Mouse (Mus musculus) limb, embryonic 15.5 days (tissue): ENCODE data around the gene Frmd4a. TPM values are rescaled to one million over a fixed set of nuclear protein-coding genes. Genes with fewer than 3 reads are reported as not detected.

Source experiments
- ATAC-seq: fragments of 200-750 bp; cut with Nextera tagmentation; 2 replicates; pipeline ENCODE4 v1.8.0; 2017; ENCODE audit warnings: low read depth, moderate TSS enrichment; ENCODE audit not compliant: insufficient number of reproducible peaks, low FRiP score, low TSS enrichment
- H3K27ac ChIP-seq: fragments of 300-500 bp; sonication (generic); 2 replicates; pipeline ENCODE4 v1.5.1; 2015; ENCODE audit warnings: moderate library complexity, mild to moderate bottlenecking, inconsistent platforms
- H3K27me3 ChIP-seq: fragments of 300-500 bp; sonication (generic); 2 replicates; pipeline ENCODE4 v1.6.1; 2015; ENCODE audit warnings: inconsistent platforms
- H3K36me3 ChIP-seq: fragments of 300-500 bp; sonication (generic); 2 replicates; pipeline ENCODE4 v1.6.1; 2015; ENCODE audit warnings: inconsistent platforms
- H3K4me1 ChIP-seq: fragments of 300-500 bp; sonication (generic); 2 replicates; pipeline ENCODE4 v1.6.1; 2015; ENCODE audit warnings: inconsistent platforms
- H3K4me2 ChIP-seq: fragments of 300-500 bp; sonication (generic); 2 replicates; pipeline ENCODE4 v1.6.1; 2015; ENCODE audit warnings: mild to moderate bottlenecking, inconsistent platforms
- H3K4me3 ChIP-seq: fragments of 300-500 bp; sonication (generic); 2 replicates; pipeline ENCODE4 v1.5.1; 2015; ENCODE audit warnings: mild to moderate bottlenecking, inconsistent platforms
- H3K9ac ChIP-seq: fragments of 300-500 bp; sonication (generic); 2 replicates; pipeline ENCODE4 v1.6.1; 2015; ENCODE audit warnings: inconsistent platforms
- H3K9me3 ChIP-seq: fragments of 300-500 bp; sonication (generic); 2 replicates; pipeline ENCODE4 v1.6.1; 2016; ENCODE audit warnings: inconsistent platforms
- WGBS: fragments of 180-500 bp; shearing (Covaris S2); methylation state at CpG from one replicate; pipeline ENCODE4 v1.1.7; 2015; 5-methylcytosine and 5-hydroxymethylcytosine counted together
- polyA plus RNA-seq: library from polyadenylated mRNA; unstranded; fragments of >200 nt; fragmentation: Nextera tagmentation; extraction: Ambion mirVana; gene quantifications from 2 replicates; pipeline ENCODE4 v1.2.1, GENCODE M21; 2015

Gene Frmd4a
- polyA plus RNA-seq, 1 experiment from 2014 or later, result 34.1 TPM

DNA sequence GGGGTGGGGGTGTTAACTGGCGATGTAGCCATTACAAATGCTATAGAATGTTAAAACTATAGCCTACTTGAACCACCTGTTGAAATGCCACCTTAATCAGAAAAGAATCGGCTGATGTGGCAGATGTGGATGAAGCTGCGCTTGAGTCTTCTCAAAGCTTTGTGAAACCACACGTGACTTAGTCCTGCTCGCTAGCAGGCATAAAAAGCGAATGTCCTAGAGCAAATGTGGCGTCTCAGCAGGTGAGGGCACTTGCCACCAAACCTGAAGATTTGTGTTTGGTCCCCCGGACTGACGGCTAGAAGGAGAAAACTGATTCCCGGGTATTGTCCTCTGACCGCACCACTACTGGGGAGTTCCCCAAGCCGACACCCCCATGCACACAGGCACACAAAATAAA, 282.1 kb downstream of the Frmd4a start:
- no peaks in the 10 kb centered on the region for H3K36me3 ChIP-seq
- peak overlapping the region; percentile 91 for H3K27ac ChIP-seq
- H3K27me3 ChIP-seq, result no peaks in the 10 kb centered on the region
- H3K4me3 ChIP-seq, result no peak overlapping the region
- WGBS, result 30% methylated on average over 12 of the region's 12 CpGs
- H3K9ac ChIP-seq, result no peak overlapping the region
- H3K4me1 ChIP-seq, result peaks cover 29% of the 10 kb centered on the region
- no peak for ATAC-seq
- H3K9me3 ChIP-seq, result no peaks in the 10 kb centered on the region
- H3K4me2 ChIP-seq, result peak overlapping the region; percentile 59

DNA sequence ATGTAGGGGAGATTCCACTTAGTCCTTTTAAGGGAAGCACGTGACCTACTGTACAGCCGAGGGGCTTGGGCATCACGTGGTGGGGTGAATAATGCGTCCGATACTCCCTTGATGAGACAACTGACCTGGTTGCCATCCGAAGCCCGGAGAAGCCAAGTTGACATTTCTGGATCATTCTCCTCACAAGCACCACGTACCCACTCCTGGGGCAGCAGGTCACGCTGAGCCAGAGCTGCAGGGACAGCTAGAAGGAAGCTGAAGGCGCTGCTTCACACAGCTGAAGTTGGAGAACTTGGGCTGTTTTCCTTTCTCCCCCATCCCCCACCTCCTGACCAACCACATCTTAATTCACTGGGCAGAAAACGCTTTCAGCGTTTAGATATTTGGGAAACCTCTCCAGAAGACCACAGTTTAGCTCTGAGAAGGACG, 282.9 kb downstream of the Frmd4a start:
- Histone ChIP-seq H3K4me3 (peak overlapping the region; percentile 46), H3K27me3 (no peaks in the 10 kb centered on the region), H3K9me3 (no peaks in the 10 kb centered on the region), H3K4me2 (peak overlapping the region; percentile 59), H3K9ac (peak overlapping the region; percentile 33; the same call in 1 of the 2 replicates), H3K36me3 (no peaks in the 10 kb centered on the region), H3K4me1 (peaks cover 29% of the 10 kb centered on the region), H3K27ac (peak overlapping the region; percentile 92)
- 13% methylated on average over 13 of the region's 13 CpGs for WGBS
- no peak for ATAC-seq

DNA sequence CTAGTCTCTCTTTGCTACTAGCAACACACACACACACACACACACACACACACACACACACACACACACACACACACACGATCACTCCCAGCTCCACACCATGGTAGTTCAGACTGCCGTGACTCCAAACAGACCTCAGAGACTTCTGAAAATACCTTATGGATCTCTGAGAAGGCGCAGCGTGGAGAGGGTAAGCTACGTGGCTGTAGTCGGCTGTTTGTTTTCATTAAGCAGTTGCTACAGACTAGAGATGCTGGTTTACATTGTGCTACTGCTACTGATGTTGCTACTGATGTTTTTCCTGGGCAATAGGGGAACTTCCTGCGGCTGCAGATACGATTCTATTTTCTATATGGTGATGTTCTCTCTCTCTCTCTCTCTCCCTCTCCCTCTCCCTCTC, 283.3 kb downstream of the Frmd4a start:
- Histone ChIP-seq H3K9ac (peak overlapping the region; percentile 33; the same call in 1 of the 2 replicates), H3K4me3 (peak overlapping the region; percentile 46), H3K4me1 (peaks cover 29% of the 10 kb centered on the region), H3K36me3 (no peaks in the 10 kb centered on the region), H3K27ac (peak overlapping the region; percentile 92), H3K9me3 (no peaks in the 10 kb centered on the region), H3K4me2 (peak overlapping the region; percentile 59), H3K27me3 (no peaks in the 10 kb centered on the region)
- ATAC-seq, result no peak
- WGBS, result 7% methylated on average over 8 of the region's 8 CpGs

DNA sequence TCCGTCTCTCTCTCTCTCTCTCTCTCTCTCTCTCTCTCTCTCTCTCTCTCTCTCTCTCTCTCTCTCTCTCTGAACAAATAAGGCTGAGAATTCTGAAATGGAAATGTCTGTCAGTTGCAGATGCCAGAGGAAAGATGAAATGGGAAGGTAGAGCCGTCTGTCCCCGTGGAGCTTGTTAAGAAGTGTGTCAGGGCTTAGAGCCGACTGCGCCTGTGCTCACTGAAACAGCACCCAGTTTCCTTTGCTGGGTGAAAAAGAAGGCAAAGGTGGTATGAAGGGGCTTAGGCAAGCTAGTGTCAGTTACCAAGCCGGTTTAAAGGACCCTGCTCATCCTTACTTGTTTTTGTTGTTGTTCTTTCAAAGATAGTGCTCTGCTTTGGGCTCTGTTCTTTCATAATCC, 283.7 kb downstream of the Frmd4a start:
- Histone ChIP-seq H3K36me3 (no peaks in the 10 kb centered on the region), H3K9me3 (no peaks in the 10 kb centered on the region), H3K4me1 (peaks cover 29% of the 10 kb centered on the region), H3K4me2 (peak overlapping the region; percentile 59), H3K9ac (peak overlapping the region; percentile 27; the same call in 1 of the 2 replicates), H3K27ac (peak overlapping the region; percentile 90), H3K27me3 (no peaks in the 10 kb centered on the region), H3K4me3 (peak overlapping the region; percentile 46)
- no peak for ATAC-seq
- WGBS, result 5% methylated on average over 5 of the region's 6 CpGs

DNA sequence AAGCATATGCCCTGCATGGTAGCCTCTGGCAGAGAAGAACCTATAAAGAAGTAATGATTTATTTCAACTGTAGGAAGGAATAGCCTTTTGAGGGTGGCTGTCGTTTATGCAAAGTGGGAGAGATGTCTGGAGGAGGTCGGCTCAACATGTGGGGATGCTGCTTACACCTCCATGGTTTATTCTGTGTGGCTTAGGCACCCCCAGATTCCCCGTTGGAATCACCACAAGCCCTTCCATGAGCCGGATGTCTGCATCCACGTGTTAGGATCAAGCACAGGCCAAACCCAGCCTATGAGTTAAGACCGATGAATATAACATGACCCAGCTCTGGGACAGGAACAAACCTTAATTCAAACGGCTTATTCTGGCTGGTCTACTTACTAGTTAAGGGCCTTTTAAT, 284.2 kb downstream of the Frmd4a start:
- Histone ChIP-seq H3K27ac (peak overlapping the region; percentile 90), H3K36me3 (no peaks in the 10 kb centered on the region), H3K4me3 (peak overlapping the region; percentile 46), H3K27me3 (no peaks in the 10 kb centered on the region), H3K9ac (peak overlapping the region; percentile 27; the same call in 1 of the 2 replicates), H3K4me1 (peaks cover 29% of the 10 kb centered on the region), H3K9me3 (no peaks in the 10 kb centered on the region), H3K4me2 (peak overlapping the region; percentile 59)
- no peak for ATAC-seq
- 16% methylated on average over 7 of the region's 7 CpGs for WGBS

DNA sequence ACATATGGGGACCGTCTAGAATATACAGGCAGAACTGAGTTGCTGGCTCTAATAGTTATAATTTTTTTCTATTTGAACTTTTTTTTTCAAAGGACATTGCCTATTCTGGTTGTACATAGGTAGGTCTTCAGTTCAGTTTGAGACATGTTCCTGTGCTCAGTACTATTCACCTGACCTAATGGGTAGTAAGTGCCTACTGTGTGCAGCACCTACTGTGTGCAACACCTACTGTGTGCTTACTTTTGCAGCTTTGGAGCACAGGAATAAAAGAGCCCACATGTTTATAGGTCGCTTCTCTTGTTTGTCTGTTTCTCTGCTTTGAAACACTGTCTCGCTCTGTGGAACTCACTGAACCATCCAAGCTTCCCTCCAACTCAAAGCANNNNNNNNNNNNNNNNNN, 284.6 kb downstream of the Frmd4a start:
- H3K36me3 ChIP-seq, result no peaks in the 10 kb centered on the region
- peak overlapping the region; percentile 46 for H3K4me3 ChIP-seq
- no peaks in the 10 kb centered on the region for H3K9me3 ChIP-seq
- 68% methylated on average over 3 of the region's 3 CpGs for WGBS
- peak overlapping the region; percentile 90; the same call in 1 of the 2 replicates for H3K27ac ChIP-seq
- H3K9ac ChIP-seq, result no peak overlapping the region
- H3K4me2 ChIP-seq, result peak overlapping the region; percentile 59
- ATAC-seq, result no peak
- H3K4me1 ChIP-seq, result peaks cover 29% of the 10 kb centered on the region
- H3K27me3 ChIP-seq, result no peaks in the 10 kb centered on the region

DNA sequence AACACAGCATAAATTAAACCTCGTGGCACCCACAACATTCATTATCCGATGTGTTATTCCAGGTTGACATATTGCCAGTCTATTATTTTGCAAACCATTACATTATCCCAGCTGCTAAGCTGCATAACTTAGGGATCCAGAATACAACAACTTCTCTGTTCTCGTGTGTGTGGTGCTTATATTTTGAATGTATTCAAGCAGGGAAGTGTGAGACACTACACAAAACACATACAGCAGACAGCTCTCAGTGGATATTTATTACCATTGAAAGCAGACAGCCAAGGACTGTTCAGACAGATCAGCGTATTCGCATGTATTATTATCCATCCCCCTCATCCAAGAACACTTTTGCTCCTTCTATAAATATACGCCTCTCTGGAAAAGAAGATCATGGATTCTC, 289.6 kb downstream of the Frmd4a start:
- no peaks in the 10 kb centered on the region for H3K27me3 ChIP-seq
- no peak overlapping the region for H3K27ac ChIP-seq
- ATAC-seq, result no peak
- H3K9me3 ChIP-seq, result no peaks in the 10 kb centered on the region
- H3K4me1 ChIP-seq, result 0 out of 2 replicates have a peak, but pooled peaks cover 4% of the 10 kb centered on the region
- no peak overlapping the region for H3K9ac ChIP-seq
- no peak overlapping the region for H3K4me2 ChIP-seq
- H3K36me3 ChIP-seq, result no peaks in the 10 kb centered on the region
- WGBS, result 68% methylated on average over 6 of the region's 6 CpGs
- no peak overlapping the region for H3K4me3 ChIP-seq

DNA sequence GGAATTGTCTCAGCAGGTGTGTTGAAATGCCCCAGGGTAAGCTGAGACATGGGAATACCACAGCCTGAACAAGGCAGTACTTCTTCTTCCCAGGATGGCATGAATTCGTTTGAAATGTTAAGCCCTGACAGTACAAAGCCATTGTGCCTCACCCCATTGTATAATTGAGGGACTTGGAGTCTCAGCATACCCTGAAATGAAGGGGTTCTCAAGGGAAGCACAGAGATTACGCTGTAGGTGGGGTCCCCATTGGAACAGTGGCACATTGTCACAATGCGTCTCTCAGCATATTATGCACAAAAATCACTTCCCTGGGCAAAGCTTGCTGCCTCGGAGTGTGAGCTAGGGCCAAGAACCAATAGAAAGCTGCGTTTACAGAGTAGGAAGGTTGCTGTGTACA, 297.0 kb downstream of the Frmd4a start:
- ATAC-seq, result no peak
- no peak overlapping the region for H3K4me3 ChIP-seq
- no peak overlapping the region for H3K4me2 ChIP-seq
- WGBS, result 75% methylated on average over 5 of the region's 5 CpGs
- H3K9ac ChIP-seq, result no peak overlapping the region
- no peaks in the 10 kb centered on the region for H3K36me3 ChIP-seq
- 0 out of 2 replicates have a peak, but pooled peaks cover 4% of the 10 kb centered on the region for H3K4me1 ChIP-seq
- H3K9me3 ChIP-seq, result no peaks in the 10 kb centered on the region
- H3K27ac ChIP-seq, result no peak overlapping the region
- no peaks in the 10 kb centered on the region for H3K27me3 ChIP-seq

DNA sequence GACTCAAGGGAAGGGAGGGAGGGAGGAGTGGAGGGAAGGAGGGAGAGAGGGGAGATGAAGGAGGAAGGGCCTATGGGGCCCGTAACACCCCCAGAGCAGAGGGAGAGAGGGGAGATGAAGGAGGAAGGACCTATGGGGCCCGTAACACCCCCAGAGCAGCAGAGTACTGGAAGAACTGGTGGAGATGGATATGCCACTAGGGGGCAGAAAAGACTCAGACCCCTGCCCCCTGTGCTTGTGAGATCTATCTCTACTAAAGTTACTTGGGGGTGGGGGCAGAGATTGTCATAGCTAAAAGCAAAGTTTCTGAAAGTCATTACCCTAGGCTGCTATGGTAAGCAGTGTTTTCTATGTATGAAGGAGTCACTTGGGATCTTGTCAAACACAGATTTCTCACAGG, 299.1 kb downstream of the Frmd4a start:
- H3K27ac ChIP-seq, result no peak overlapping the region
- WGBS, result 63% methylated on average over 2 of the region's 2 CpGs

DNA sequence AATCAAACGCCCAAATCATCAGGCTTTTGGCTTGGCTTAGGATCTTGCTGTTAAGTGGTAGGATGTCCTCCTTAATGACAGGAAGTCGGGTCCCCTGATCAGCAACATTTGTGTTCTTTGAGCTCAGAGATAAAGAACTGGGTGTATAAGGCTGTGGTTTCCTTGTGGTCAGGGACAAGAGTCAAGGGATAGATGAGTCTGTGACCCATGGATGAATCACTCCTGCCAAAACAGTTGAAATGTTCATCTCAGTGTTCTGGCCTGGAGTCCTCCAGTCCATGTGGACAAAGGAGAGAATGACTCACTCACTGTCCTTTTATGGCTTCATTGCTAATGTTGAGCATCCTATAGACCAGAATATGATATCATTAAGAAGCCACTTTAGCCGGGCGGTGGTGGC, 300.6 kb downstream of the Frmd4a start:
- H3K4me1 ChIP-seq, result 0 out of 2 replicates have a peak, but pooled peaks cover 4% of the 10 kb centered on the region
- 61% methylated on average over 4 of the region's 4 CpGs for WGBS

More for the DNA sequence above, 299.1 kb downstream of the Frmd4a start:
- Histone ChIP-seq H3K4me3 (no peak overlapping the region), H3K4me1 (0 out of 2 replicates have a peak, but pooled peaks cover 4% of the 10 kb centered on the region), H3K4me2 (no peak overlapping the region), H3K9me3 (no peaks in the 10 kb centered on the region), H3K9ac (no peak overlapping the region), H3K36me3 (no peaks in the 10 kb centered on the region; the same call in 1 of the 2 replicates), H3K27me3 (no peaks in the 10 kb centered on the region)
- ATAC-seq, result no peak

DNA sequence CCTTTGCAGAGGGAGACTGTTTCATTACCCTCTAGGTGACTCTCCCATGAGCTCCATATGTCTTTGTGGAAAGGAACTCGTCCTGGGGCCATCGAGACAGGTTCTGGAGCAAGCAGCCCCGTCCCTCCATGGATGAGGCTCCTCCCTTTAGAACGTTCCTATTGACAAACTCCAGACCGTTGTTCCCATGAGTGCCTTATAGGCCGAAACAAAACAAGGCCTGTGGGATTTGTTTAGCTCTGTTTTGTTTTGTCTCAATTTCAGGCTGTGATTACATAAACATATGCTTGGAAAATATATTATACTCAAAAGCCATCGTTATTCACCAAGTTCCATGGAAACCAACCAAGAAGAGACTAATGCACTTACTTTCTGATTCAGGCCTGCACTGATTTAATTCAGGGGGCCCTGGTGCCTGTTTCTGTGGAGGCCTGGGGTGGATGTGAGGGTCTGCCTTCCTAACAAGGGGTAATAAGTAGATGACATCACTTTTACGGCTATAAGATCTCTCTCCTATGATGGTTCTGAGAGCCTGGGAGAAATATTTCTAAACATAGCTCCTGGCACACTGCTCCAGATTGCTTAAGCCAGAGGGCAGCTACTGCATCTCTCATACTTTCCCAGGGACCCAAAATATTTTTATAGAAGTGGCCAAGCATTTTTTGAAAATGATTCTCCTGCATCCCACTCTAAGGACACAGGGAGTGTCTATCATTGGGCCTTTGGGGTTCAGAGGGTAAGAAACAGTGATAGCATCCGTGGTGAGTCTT, 308.9 kb downstream of the Frmd4a start:
- H3K27ac ChIP-seq, result peak overlapping the region; percentile 72
- H3K9me3 ChIP-seq, result no peaks in the 10 kb centered on the region
- no peak overlapping the region for H3K4me3 ChIP-seq
- H3K36me3 ChIP-seq, result no peaks in the 10 kb centered on the region
- no peak overlapping the region for H3K9ac ChIP-seq
- peaks cover 22% of the 10 kb centered on the region for H3K4me1 ChIP-seq
- ATAC-seq, result no peak
- no peak overlapping the region for H3K4me2 ChIP-seq
- H3K27me3 ChIP-seq, result no peaks in the 10 kb centered on the region
- 27% methylated on average over 9 of the region's 9 CpGs for WGBS

More for the DNA sequence above, 300.6 kb downstream of the Frmd4a start:
- Histone ChIP-seq H3K27me3 (no peaks in the 10 kb centered on the region), H3K9me3 (no peaks in the 10 kb centered on the region), H3K9ac (no peak overlapping the region), H3K27ac (no peak overlapping the region), H3K36me3 (no peaks in the 10 kb centered on the region; the same call in 1 of the 2 replicates), H3K4me2 (no peak overlapping the region), H3K4me3 (no peak overlapping the region)
- ATAC-seq, result no peak

DNA sequence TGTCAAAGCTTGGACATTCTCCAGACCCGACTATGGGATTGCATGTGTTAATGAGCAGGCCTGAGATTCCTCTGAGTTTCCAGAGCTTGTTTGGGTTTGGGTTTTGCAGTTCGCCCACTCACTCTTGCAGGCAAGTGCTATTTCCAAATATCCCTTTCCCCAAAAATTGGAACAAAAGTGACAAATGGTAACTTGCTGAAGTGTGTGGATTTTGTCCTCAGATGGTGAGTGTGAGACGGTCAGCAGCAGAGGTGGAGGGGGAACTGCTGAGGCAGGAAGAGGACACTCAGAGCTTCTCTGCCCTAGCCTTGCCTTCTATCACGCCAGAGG, 309.5 kb downstream of the Frmd4a start:
- Histone ChIP-seq H3K36me3 (no peaks in the 10 kb centered on the region), H3K4me3 (no peak overlapping the region), H3K9ac (no peak overlapping the region), H3K27ac (peak overlapping the region; percentile 72), H3K4me1 (peaks cover 22% of the 10 kb centered on the region), H3K9me3 (no peaks in the 10 kb centered on the region), H3K27me3 (no peaks in the 10 kb centered on the region), H3K4me2 (no peak overlapping the region)
- ATAC-seq, result no peak
- WGBS, result 48% methylated on average over 4 of the region's 4 CpGs
